Mouse (Mus musculus) MEL (cell line): ENCODE measurements around the gene Zar1l. TPM values are rescaled to one million over a fixed set of nuclear protein-coding genes. Genes with fewer than 3 reads are reported as not detected.

Source experiments
- DNase-seq: peaks from one replicate; pipeline ENCODE4 v3.0.0; 2011; ENCODE audit warnings: low read depth, low spot score
- H3K27ac ChIP-seq: 2 replicates; pipeline ENCODE4 v1.5.1; 2012; ENCODE audit warnings: low read depth, mild to moderate bottlenecking, control low read depth, low read length, moderate library complexity; ENCODE audit not compliant: control insufficient read depth
- H3K27me3 ChIP-seq, 2 experiments: fragments of 150-350 bp in 1 of 2; sonication (generic) in 1 of 2; 2 replicates each; pipeline ENCODE4 v1.6.1; 2012; ENCODE audit warnings: low read length in 2 of 2, mild to moderate bottlenecking in 2 of 2, improper control_type of control experiment in 1 of 2, moderate library complexity in 1 of 2; ENCODE audit not compliant: insufficient read depth in 2 of 2, control insufficient read depth in 1 of 2
- H3K36me3 ChIP-seq, 2 experiments: 2 replicates each; pipeline ENCODE4 v1.6.1; 2012 to 2014; ENCODE audit warnings: low read length in 2 of 2, improper control_type of control experiment in 1 of 2, inconsistent platforms in 1 of 2, mild to moderate bottlenecking in 1 of 2; ENCODE audit not compliant: insufficient read depth in 2 of 2, control insufficient read depth in 1 of 2
- H3K4me1 ChIP-seq, 2 experiments: fragments of 150-350 bp in 1 of 2; sonication (generic) in 1 of 2; 2 replicates each; pipeline ENCODE4 v1.6.1; 2012; ENCODE audit warnings: low read length in 2 of 2, improper control_type of control experiment in 1 of 2, mild to moderate bottlenecking in 1 of 2; ENCODE audit not compliant: insufficient read depth in 2 of 2, control insufficient read depth in 1 of 2
- H3K4me3 ChIP-seq, 2 experiments: fragments of 150-350 bp in 1 of 2; sonication (generic) in 1 of 2; 2 replicates each; pipeline ENCODE4 v1.5.1; 2012; ENCODE audit warnings: low read depth in 2 of 2, low read length in 2 of 2, mild to moderate bottlenecking in 2 of 2, moderate library complexity in 2 of 2, control low read depth in 1 of 2, improper control_type of control experiment in 1 of 2; ENCODE audit not compliant: control insufficient read depth in 1 of 2, insufficient read depth in 1 of 2
- H3K79me2 ChIP-seq: 2 replicates; pipeline ENCODE4 v1.6.1; 2012; ENCODE audit warnings: mild to moderate bottlenecking, low read length, moderate library complexity; ENCODE audit not compliant: control insufficient read depth, poor library complexity, insufficient read depth
- H3K9ac ChIP-seq: 2 replicates; pipeline ENCODE4 v1.6.1; 2012; ENCODE audit warnings: low read depth, mild to moderate bottlenecking, control low read depth, low read length, moderate library complexity; ENCODE audit not compliant: control insufficient read depth, poor library complexity, severe bottlenecking
- H3K9me3 ChIP-seq: fragments of 150-350 bp; sonication (generic); replicated peaks from 2 replicates; pipeline ENCODE4 v1.6.1; 2012; ENCODE audit warnings: mild to moderate bottlenecking, low read length, improper control_type of control experiment, moderate library complexity; ENCODE audit not compliant: insufficient read depth
- BHLHE40 ChIP-seq: IDR thresholded peaks from 2 replicates; pipeline ENCODE4 v1.6.1; 2012; ENCODE audit warnings: low read depth, mild to moderate bottlenecking, inconsistent platforms, low read length, improper control_type of control experiment, borderline replicate concordance
- CHD2 ChIP-seq: IDR thresholded peaks from 2 replicates; pipeline ENCODE4 v1.6.1; 2011; ENCODE audit warnings: low read length, improper control_type of control experiment
- CTCF ChIP-seq, 3 experiments: IDR thresholded peaks in 2 of 3; conservative IDR thresholded peaks in 1 of 3; 2 replicates each; pipeline ENCODE4 v1.5.1; 2011 to 2012; ENCODE audit warnings: low read length in 3 of 3, low read depth in 2 of 3, mild to moderate bottlenecking in 2 of 3, improper control_type of control experiment in 1 of 3, inconsistent platforms in 1 of 3, mixed read lengths in 1 of 3, moderate library complexity in 1 of 3; ENCODE audit not compliant: control insufficient read depth in 1 of 3, insufficient read depth in 1 of 3, poor library complexity in 1 of 3, severe bottlenecking in 1 of 3
- E2F4 ChIP-seq: IDR thresholded peaks from 2 replicates; pipeline ENCODE4 v1.6.1; 2011; ENCODE audit warnings: low read depth, low read length, improper control_type of control experiment, borderline replicate concordance
- EP300 ChIP-seq, 2 experiments: IDR thresholded peaks; 2 replicates each; pipeline ENCODE4 v1.6.1; 2011; ENCODE audit warnings: improper control_type of control experiment in 2 of 2, low read length in 2 of 2, low read depth in 1 of 2, mild to moderate bottlenecking in 1 of 2
- GABPA ChIP-seq: IDR thresholded peaks from 2 replicates; pipeline ENCODE4 v1.6.1; 2012; ENCODE audit warnings: low read depth, mild to moderate bottlenecking, inconsistent platforms, low read length, improper control_type of control experiment, moderate library complexity
- JUND ChIP-seq: IDR thresholded peaks from 2 replicates; pipeline ENCODE4 v1.6.1; 2011; ENCODE audit warnings: low read depth, mild to moderate bottlenecking, improper control_type of control experiment, low read length
- MAX ChIP-seq: IDR thresholded peaks from 2 replicates; pipeline ENCODE4 v1.6.1; 2011; ENCODE audit warnings: low read length, improper control_type of control experiment
- MAZ ChIP-seq: IDR thresholded peaks from 2 replicates; pipeline ENCODE4 v1.6.1; 2012; ENCODE audit warnings: low read depth, mild to moderate bottlenecking, inconsistent platforms, low read length, improper control_type of control experiment
- MXI1 ChIP-seq: IDR thresholded peaks from 2 replicates; pipeline ENCODE4 v1.6.1; 2011; ENCODE audit warnings: mild to moderate bottlenecking, low read depth, low read length, improper control_type of control experiment
- NRF1 ChIP-seq: IDR thresholded peaks from 2 replicates; pipeline ENCODE4 v1.6.1; 2014; ENCODE audit warnings: low read depth, mild to moderate bottlenecking, inconsistent platforms, low read length, improper control_type of control experiment, moderate library complexity; ENCODE audit not compliant: poor library complexity, insufficient read depth, severe bottlenecking
- POLR2A ChIP-seq, 2 experiments: IDR thresholded peaks; 2 replicates each; pipeline ENCODE4 v1.6.1; 2011 to 2012; ENCODE audit warnings: low read length in 2 of 2, mild to moderate bottlenecking in 2 of 2, control low read depth in 1 of 2, improper control_type of control experiment in 1 of 2, low read depth in 1 of 2, moderate library complexity in 1 of 2; ENCODE audit not compliant: control insufficient read depth in 1 of 2, insufficient read depth in 1 of 2, poor library complexity in 1 of 2
- POLR2AphosphoS2 ChIP-seq: IDR thresholded peaks from 2 replicates; pipeline ENCODE4 v1.6.1; 2011; ENCODE audit warnings: low read length, improper control_type of control experiment
- POLR2AphosphoS5 ChIP-seq: IDR thresholded peaks from 2 replicates; pipeline ENCODE4 v1.6.1; 2012; ENCODE audit warnings: low read depth, borderline replicate concordance, mild to moderate bottlenecking, inconsistent platforms, low read length, moderate library complexity, mixed read lengths
- RAD21 ChIP-seq: IDR thresholded peaks from 2 replicates; pipeline ENCODE4 v1.6.1; 2011; ENCODE audit warnings: mild to moderate bottlenecking, low read depth, low read length, improper control_type of control experiment
- RCOR1 ChIP-seq: IDR thresholded peaks from 2 replicates; pipeline ENCODE4 v1.6.1; 2012; ENCODE audit warnings: low read depth, mild to moderate bottlenecking, inconsistent platforms, low read length, improper control_type of control experiment
- SIN3A ChIP-seq: IDR thresholded peaks from 2 replicates; pipeline ENCODE4 v1.6.1; 2012; ENCODE audit warnings: low read length, improper control_type of control experiment, inconsistent platforms
- SMC3 ChIP-seq: IDR thresholded peaks from 2 replicates; pipeline ENCODE4 v1.6.1; 2011; ENCODE audit warnings: low read depth, low read length, improper control_type of control experiment
- TAL1 ChIP-seq: IDR thresholded peaks from 2 replicates; pipeline ENCODE4 v1.6.1; 2012; ENCODE audit warnings: mild to moderate bottlenecking, inconsistent platforms, low read length, moderate library complexity, mixed read lengths
- TCF12 ChIP-seq: IDR thresholded peaks from 2 replicates; pipeline ENCODE4 v1.6.1; 2014; ENCODE audit warnings: low read depth, mild to moderate bottlenecking, inconsistent platforms, low read length, improper control_type of control experiment, moderate library complexity
- USF2 ChIP-seq, 2 experiments: IDR thresholded peaks; 2 replicates each; pipeline ENCODE4 v1.6.1; 2011 to 2012; ENCODE audit warnings: improper control_type of control experiment in 2 of 2, low read length in 2 of 2, borderline replicate concordance in 1 of 2, inconsistent platforms in 1 of 2, low read depth in 1 of 2, mild to moderate bottlenecking in 1 of 2; ENCODE audit not compliant: insufficient read depth in 1 of 2
- ZMIZ1 ChIP-seq: IDR thresholded peaks from 2 replicates; pipeline ENCODE4 v1.6.1; 2012; ENCODE audit warnings: low read depth, mild to moderate bottlenecking, inconsistent platforms, low read length, improper control_type of control experiment, moderate library complexity
- polyA plus RNA-seq, 2 experiments: library from polyadenylated mRNA; stranded (reverse) in 1 of 2; unstranded in 1 of 2; fragments of >175 nt in 1 of 2; fragments of >200 nt in 1 of 2; gene quantifications; 2 replicates each; pipeline versions ENCODE4 v1.2.1 to v1.2.4; 2012; ENCODE audit warnings: low replicate concordance in 2 of 2, low read depth in 1 of 2; ENCODE audit not compliant: insufficient read length in 2 of 2, insufficient read depth in 1 of 2, missing spikeins in 1 of 2
- total RNA-seq: library from RNA; depleted of rRNA; stranded (reverse); fragments of 300-350 nt; gene quantifications from 2 replicates; pipeline ENCODE4 v1.2.3, GENCODE M21; 2012

Zar1l gene
- total and polyA plus RNA-seq, 3 experiments = not detected

DNA sequence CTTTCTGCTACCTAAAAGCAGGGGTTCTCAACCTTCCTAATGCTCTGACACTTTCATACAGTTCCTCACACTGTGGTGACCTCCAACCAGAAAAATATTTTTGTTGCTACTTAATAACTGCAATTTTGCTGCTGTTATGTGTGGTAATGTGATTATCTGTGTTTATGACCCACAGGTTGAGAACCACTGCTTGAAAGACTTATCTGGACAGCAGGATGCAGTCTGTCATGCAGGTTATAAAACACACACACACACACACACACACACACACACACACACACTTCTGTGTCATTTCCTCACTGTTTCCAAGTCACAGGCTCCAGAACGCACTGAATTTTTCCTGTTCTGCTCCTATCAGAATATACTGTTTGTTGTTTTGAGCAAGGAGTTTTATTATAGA, 3.9 kb downstream of the Zar1l start:
- Histone ChIP-seq H3K79me2 (no peaks in the 10 kb centered on the region), H3K36me3 (peaks cover 0 to 5% of the 10 kb centered on the region in 2 experiments; a peak in 1 of 4 replicates), H3K4me1 (peaks cover 0 to 2% of the 10 kb centered on the region in 2 experiments; a peak in 1 of 4 replicates), H3K27ac (no peak overlapping the region), H3K4me3 (no peak overlapping the region), H3K9ac (no peak overlapping the region), H3K9me3 (no peaks in the 10 kb centered on the region), H3K27me3 (no peaks in the 10 kb centered on the region)
- TF ChIP-seq TCF12 (no peak), MAZ (no peak), EP300 (IDR thresholded peaks at IDR 0.05; ENCODE audit: low read depth in 1 of 2, low read length in 2 of 2) (no peak), NRF1 (no peak), ZMIZ1 (no peak), MAX (no peak), USF2 (IDR thresholded peaks at IDR 0.05; ENCODE audit: borderline replicate concordance in 1 of 2, insufficient read depth in 1 of 2, low read depth in 1 of 2, low read length in 2 of 2) (no peak), E2F4 (no peak), GABPA (no peak), JUND (no peak), CHD2 (no peak), POLR2AphosphoS5 (no peak)
- DNase-seq = no peak

DNA sequence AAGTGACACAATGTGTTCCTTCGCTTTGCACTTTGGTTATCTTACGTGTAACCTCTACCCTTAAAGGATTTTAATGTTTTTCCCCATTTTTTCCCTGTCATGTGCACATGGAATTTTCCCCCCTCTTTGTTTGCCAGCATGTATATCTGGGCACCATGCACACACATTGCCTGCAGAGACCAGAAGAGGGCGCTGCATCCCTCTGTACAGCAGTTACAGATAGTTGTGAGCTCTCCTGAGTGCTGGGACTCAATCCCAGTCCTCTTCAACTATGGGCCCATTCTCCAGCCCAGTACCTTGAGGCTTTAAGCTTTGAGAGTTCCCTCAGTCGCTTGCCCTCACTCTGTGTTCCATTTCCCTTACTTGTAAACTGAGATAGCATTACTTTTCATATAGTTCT, 4.7 kb downstream of the Zar1l start:
- Histone ChIP-seq H3K36me3 (peaks cover 0 to 5% of the 10 kb centered on the region in 2 experiments; a peak in 1 of 4 replicates), H3K9me3 (no peaks in the 10 kb centered on the region), H3K79me2 (no peaks in the 10 kb centered on the region), H3K4me1 (peaks cover 0 to 2% of the 10 kb centered on the region in 2 experiments; a peak in 1 of 4 replicates), H3K4me3 (no peak overlapping the region), H3K9ac (no peak overlapping the region), H3K27me3 (no peaks in the 10 kb centered on the region), H3K27ac (no peak overlapping the region)
- peak; percentile 27 for DNase-seq
- TF ChIP-seq MAZ (no peak), NRF1 (no peak), MXI1 (no peak), POLR2A (IDR thresholded peaks at IDR 0.05; ENCODE audit: control insufficient read depth in 1 of 2, insufficient read depth in 1 of 2, low read depth in 1 of 2, low read length in 2 of 2, poor library complexity in 1 of 2) (no peak), EP300 (IDR thresholded peaks at IDR 0.05; ENCODE audit: low read depth in 1 of 2, low read length in 2 of 2) (no peak), RCOR1 (no peak), TAL1 (no peak), POLR2AphosphoS2 (no peak), SMC3 (peak; percentile 18; the same call in 1 of the 2 replicates), BHLHE40 (no peak), SIN3A (no peak), RAD21 (peak; percentile 26), CTCF (IDR thresholded peaks at IDR 0.05 in 2 of 3, conservative IDR thresholded peaks at IDR 0.05 in 1 of 3; ENCODE audit: control insufficient read depth in 1 of 3, insufficient read depth in 1 of 3, low read depth in 2 of 3, low read length in 3 of 3, poor library complexity in 1 of 3, severe bottlenecking in 1 of 3) (peak; percentile 48 to 50 (median 48)), E2F4 (no peak)
